Mouse (Mus musculus) Muller cell, postnatal 12 days (primary cell): Measurements from ENCODE around the gene Enpp1.

Experiments used
- DNase-seq: peaks from one replicate; pipeline ENCODE4 v3.0.0-alpha.2; 2015; ENCODE audit errors: inconsistent ontology term

The Enpp1 gene

DNA sequence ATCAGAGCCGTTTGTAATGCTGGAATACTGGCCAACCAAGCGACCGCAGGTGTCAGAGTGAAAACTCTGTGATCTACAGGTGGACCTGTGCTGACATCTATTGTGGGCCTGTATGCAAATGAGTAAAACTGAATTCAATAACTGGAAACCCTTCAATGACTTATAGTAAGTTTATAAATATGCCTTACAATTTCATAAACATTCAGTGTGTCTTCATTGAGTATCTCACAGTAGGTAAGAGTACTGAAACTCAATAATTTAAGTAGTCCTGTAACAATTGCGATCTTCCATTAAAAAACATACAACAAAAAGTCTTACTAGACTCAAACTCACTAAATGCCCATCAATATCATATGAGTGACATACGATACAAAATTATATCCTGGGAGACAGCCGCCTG lies 1.6 kb downstream of the Enpp1 start:
- DNase-seq: no peak

DNA sequence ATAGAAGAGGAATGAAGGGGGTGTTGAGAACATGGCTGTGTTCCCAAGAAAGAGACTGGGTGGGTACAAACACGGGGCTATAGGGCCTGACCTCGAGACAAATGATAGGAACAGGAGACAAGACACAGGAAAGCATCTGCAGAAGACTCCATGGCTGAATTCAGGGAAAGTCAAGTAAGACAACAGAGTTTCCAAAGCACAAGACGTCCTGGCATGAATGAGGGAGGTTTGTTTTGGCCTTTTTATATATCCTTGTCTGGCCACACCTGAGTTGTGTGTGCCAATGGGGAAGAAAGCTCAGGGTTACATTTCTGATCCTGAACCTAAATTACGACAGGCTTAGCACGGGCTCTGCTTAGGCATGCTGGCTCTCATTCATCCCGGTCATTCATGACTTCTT lies 4.2 kb downstream of the Enpp1 start:
- DNase-seq: no peak

DNA sequence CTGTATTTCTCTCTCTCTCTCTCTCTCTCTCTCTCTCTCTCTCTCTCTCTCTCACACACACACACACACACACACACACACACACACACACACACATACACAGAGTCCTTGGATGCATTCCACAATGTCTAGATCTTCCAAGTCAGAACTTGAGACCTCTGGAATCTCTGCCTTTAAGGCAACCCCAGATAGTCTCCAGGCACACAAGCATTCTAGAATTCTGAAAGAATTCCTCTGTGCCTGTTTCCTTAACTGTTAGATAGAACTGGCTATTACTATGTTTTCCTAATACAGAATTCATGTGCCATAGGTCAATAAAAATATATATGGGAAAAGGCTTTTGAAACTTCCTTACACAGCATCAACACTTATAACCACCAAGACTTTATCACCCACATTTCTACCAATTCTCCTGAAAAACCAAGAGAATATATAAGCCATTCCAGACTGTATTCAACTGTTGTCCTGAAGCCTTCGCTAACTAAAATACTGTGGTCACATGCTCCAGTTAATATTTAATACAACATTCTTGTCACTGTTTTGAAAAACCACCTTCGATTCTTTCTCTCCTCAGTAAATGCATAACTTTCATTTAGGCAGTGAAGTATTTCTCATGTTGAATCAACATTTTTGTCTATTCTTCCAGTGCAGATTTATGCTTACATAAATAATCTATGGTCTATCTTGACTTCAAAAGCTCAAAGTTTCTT lies 5.4 kb downstream of the Enpp1 start:
- no peak for DNase-seq

DNA sequence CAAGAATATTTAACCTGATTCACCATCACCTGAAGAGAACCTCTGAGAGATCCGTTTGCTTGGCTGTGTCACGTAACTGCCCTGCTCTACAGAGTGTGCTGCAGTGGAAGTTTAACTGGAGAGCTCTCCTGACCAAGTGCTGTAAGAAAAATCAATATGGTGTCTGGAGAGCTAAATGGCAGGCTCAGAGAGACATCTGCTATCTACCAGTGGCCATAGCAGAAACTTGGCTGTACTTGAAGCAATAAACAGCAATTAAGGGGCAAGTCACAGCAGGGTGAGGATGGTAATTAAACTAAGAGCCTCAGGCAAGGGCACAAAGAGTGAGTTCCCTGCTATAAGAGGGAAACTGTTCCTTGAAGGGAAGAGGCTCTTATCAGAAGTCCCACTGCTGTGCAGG lies 9.3 kb downstream of the Enpp1 start:
- no peak for DNase-seq

DNA sequence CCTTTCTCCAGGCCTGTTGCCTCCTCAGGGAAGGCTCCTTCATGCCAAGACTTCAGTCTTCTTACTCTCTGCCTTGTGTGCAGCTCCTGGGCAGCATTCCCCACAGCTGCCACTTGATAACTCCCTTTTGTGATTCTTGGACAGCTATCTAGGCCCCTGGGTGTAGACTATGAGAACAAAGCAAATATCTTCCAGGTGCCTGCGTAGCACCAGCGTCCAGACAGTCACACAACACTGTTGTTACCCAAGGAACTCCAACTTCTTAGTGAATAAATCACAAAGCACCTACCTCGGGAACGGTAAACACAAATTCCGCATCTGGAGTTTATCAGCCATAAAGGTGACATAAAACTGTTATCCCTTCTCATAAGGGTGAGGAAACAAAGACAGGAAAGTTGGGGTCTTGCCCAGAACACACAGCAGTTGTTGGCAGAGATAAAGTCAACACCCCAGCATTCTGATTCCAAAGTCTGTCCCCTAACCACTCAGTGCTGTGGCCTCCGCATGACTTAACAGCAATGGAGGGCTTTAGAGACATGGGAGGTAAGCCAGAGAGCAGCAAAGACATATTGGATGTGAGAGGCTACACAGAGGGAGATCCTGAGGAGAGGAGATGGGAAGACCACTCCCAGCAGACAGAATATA lies 13.7 kb downstream of the Enpp1 start:
- no peak for DNase-seq

DNA sequence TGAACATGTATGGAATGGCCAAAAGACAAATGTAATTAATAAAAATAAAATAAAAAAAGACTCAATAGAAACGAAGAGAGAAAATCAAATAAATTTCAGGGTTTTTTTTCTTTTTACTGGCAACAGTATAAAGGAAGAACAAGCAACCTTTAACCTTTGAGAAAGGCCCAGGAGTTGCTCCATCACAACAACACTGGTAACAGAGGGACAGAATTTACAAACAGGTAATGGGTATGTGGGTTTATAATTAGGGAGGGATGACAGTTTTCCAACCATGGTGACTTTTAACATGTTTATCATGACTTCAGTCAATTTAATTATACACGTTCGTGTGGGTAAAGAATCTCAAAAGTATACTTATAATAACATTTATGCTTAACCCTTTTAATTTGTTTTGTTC lies 15.2 kb downstream of the Enpp1 start:
- DNase-seq: no peak

DNA sequence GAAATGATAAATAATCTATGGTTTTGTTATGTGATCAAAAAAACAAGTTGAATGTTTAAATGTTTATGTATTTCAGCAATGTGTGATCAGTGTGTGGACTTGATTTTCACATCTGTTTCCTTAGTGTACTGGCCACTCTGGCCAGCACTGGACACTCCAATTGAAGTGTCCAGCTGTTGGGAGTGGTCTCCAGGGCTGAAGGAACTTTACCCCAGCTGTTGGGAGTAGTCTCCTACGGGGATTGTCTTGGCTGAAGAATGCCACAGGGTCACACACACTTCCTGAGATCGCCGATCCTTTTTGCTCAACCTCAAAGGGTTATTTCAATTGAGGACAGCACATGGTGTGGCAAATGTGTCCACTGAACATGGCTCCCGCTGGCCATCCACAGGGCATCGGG lies 16.2 kb downstream of the Enpp1 start:
- DNase-seq: no peak

DNA sequence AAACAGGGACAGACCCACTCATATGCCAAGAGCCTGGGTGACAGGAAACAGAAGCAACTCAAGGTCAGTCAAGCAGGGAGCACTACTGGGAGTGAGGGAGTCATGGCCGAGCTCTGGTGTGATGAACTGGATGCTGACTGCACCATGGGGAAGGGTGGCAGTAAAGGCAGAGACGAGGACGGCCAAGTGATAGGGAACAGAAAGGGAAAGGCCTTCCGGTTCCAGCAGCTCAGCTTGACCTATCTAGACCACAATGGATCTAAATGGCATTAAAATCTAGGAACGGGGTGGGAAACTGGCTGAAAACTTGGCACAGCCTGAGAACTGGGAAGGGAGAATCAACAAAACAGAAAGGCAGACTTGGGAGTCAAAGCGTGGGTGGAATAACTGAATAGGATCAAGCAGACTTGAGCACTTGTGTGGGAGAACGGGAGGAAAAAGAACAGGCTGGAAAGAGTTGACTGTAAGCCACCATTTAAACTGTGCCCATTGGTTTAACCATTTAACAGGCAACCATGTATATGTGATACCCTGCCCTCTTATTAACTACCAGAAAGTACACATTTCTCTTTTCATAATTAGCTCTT lies 29.3 kb downstream of the Enpp1 start:
- DNase-seq: no peak

DNA sequence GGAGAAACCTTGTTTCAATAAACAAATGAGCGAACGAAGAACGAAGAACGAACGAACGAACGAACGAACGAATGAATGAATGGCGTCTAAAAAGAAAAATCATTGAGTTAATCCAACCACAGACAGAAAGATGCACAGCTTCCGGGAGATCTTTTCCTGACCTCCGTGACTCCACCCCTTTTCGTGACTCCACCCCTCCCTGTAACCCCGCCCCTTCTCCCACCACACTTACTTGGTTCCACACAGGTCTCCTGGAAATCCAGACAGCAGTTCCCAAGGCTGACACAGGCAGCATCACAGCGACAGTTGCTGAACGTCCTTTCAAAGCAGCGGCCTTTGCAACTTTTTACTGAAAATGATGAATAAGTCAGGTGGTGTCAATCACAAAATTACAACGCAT lies 34.3 kb downstream of the Enpp1 start:
- no peak for DNase-seq

DNA sequence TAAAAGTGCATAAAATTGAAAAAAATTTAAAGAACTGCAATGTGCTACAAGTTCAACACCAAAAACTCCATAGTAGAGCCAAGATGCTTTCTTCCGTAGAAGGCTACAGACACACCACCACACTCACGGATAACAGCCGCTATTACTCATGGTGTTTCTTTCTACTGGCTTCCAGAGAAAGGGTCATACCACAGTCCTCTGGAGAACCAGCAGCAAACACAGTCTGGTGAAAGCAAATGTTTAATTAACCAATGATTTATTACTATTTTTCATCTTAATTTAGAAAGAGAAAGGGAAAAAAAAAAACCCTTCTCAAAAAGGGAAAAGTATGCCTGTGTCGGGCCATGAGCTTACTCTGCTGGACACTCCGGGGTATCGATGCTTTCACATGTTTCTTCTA lies 37.7 kb downstream of the Enpp1 start:
- no peak for DNase-seq

DNA sequence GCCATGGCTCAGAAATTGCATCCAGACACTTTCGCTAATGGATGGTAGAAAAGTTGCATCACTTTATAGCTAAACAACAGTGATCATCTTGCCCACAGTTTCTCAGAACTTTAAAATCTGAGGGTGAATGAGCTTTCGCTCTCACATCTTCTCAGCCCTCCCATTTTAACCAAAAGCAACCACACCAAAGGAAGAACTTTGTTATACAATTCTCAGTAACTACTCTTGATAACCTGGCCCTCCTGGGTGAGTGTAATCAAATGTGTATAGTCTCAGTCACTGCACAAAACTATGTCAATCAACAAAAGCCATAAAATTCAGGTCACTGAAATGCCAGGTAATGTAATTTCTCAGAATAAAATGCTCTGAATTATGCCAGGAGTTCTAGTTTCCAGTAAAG lies 39.0 kb downstream of the Enpp1 start:
- DNase-seq: no peak

DNA sequence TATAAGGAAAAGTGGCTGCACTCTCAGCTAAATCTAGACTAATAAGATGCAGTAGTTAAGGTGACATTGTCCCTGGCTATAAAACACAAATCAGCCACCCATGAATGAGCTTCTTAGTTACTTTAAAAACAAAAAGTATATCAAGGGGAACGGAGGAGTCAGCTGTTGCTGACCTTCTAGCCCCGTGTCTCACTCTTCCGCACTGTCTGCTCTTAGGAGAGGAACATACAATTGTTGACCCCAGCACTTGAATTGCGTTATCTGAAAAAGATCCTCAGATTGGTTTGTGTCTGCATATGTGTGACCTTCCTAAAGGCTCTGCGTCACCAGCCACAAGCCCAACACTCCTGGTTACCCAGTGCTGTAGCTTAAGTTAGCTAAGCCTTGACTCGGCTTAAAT lies 41.4 kb downstream of the Enpp1 start:
- DNase-seq: no peak

DNA sequence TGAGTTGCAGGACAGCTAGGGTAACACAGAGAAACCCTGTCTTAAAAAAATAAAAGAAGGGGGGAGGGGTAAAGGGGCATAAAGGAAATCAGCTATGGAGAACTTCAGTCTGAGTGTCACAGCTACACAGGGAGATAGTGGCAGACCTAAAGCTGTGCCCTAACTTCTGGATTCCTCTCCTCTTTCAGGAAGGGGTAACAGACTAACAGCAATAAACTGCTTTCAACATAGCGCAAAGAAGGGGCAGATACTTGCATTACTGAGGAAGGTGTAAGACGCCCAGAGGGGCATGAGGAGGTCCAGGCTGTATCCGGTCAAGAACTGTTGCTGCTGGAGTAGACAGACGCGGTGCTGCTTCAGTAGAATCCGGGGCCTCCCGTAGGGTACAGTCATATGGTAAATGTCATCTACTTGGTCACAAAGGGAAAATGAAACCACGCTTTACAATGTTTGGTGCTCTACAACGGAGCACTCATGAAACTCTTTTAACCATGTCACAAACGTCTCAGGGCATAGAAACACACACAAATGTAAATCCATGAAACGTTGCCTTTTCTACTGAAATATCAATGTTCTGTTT lies 60.9 kb downstream of the Enpp1 start:
- DNase-seq: no peak

DNA sequence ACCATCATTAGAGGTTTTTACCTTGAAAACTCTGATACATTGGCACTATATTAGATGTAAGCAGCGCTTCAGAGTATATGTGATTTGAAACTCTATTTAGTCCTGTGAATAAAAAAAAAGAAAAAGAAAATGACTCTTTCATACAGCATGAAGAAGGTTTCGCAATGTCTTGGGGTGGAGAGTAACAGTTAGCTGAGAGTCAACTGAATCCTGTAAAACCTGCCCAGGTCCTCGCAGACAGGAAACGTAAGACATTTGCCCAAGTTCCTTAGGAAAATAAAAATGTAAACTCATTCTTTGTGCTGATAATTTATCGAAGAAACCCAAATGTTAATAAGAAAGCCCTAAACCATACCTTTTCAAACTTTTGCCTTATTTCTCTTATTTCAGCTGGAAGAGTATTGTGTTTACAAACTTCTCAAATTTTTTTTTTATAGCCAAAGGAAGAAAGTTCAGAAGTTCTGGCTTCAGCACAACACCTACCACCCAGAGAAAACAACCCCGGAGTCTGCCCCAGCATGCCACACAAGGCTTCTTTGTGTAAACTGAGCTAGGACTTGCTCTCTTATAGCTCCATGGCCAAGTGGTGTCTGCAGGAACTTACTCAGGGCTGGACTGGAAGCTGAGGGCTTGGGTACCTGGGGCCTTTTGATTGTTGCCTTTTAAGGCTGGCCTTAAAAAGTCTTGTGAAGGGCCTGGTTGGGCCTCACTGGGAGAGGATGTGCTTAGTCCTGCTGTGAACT lies 63.8 kb downstream of the Enpp1 start:
- DNase-seq: no peak

DNA sequence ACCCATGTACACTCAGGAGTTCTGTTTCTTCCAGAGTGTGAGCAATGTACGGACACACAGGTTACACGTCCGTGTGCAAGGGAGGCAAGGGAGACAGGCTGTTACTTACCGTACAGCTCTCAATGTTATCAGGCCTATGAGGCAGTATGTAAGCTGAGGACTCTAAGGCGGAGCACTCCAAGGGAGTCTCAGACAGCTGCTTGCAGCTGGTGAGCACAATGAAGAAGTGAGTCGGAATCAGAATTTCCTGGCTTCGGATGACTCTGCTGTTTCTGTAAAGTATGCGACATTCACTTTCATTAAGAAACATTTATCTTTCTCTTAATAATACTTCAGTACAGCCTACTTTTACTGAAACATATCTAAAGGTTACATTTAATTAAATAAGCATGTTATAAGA lies 66.8 kb downstream of the Enpp1 start:
- DNase-seq: no peak

DNA sequence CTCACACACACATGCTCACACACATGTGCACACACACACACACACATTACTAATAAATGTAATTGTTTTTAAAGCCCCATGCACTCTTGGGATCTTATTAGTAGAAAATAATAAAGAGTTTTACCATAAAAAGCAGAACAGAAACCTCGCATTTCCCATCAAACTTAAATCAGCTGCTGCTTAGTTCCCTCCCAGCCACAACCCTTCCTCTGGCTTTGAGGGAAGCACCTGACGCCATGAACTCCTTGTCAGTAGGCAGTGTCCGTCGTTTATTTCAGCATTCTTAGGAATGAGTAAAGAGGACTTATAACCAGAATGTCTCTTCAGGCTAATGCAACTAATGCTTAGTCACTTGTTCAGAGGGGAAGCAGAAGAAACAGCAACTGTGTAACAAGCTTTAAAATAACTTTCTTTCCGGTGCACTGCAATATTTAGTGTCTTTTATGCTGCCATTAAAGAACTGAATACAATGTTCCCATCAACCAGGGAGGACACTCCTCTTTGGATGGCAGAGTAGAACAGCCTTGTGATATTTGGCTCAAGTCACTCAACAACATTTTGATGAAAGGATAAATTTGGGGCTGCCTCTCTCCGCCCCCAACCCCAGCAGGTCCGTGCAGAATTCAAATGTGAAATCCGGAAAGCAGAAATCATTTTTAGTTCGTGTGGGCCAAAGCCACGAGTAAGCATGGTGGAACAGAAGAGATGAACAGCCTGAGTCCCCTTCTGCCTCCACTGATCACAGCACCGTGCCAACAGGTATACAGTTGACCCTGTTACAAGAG lies 69.0 kb downstream of the Enpp1 start:
- no peak for DNase-seq

DNA sequence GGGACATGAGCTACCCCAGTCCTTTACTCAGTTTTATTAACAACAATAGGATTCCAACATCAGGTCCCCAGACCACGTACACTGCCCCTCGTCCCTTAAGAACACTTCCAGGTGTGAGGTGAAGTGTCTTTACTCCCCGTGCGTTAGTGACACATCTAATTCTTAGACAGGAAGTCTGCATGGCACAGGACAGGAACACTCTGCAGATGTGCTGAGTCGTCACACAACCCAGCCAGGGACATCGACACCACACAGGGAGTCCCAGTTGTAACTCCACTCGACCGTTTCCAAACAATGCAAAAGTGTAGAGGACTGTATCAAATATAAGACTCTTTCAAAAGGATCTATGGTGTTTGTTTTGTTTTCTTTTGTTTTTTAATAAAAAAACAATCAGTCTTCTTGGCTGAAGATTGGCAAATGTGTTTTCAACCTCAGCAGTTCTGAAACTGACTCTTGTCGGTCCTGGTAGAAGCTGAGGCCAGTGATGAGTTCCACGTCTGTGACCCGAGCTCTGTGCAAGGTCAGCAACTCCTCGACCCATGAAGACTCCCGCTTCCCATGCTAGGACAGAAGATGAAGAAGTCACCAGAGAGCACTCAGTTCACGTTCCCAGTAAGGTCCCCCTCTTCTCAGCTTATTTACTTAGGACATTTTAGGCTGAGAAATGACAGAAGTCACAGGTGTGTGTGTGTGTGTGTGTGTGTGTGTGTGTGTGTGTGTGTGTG lies 70.4 kb downstream of the Enpp1 start:
- no peak for DNase-seq

DNA sequence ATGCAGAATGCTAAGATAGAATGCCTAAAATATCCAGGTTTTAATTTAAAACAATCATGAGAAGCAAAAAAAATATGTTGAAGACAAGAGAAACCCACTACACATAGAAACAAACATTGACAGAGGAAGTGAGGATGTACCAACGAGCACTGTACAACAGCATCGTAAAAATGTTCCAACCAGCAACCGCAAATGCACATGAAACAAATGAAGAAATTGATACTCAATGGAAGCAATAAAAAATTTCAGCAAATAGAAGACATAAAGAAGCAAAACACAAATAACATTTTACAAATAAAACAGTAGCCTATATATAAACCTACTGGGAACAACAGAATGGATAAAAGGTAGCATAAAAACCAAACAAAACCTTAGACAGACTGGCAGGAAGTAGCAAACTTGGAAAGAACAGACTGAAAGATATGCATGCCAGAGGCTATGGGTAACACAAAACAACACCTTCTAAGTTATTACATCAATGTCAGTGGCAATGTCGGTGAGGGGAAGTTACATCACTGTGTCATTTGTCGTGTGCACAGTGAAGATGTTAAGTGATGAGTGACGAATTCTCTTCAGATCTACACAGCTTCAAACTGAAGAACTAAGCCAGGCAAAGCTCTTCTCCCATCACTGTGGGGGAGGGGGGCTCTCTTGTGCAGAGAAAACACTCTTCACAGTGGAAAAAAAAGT lies 71.6 kb downstream of the Enpp1 start:
- DNase-seq: no peak

DNA sequence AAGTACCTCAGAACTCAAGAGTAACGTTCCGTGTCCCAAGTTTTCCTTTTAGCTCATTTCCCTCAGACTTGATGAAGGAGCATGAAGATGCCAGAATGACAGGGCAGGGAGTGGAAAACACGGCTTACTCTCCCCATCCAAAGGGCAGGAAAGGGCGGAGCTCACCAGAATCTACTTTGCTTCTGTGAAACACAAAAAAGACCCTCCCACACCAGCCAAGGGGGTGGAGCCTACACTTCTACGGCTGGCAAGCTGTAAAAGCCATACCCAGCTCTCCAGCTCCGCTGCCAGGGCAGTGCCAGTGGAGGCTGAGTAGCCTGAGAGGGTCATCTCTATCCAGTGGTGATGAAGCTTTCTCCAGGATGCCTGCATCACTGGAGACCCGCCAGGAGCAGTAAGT lies 72.4 kb downstream of the Enpp1 start:
- no peak for DNase-seq

DNA sequence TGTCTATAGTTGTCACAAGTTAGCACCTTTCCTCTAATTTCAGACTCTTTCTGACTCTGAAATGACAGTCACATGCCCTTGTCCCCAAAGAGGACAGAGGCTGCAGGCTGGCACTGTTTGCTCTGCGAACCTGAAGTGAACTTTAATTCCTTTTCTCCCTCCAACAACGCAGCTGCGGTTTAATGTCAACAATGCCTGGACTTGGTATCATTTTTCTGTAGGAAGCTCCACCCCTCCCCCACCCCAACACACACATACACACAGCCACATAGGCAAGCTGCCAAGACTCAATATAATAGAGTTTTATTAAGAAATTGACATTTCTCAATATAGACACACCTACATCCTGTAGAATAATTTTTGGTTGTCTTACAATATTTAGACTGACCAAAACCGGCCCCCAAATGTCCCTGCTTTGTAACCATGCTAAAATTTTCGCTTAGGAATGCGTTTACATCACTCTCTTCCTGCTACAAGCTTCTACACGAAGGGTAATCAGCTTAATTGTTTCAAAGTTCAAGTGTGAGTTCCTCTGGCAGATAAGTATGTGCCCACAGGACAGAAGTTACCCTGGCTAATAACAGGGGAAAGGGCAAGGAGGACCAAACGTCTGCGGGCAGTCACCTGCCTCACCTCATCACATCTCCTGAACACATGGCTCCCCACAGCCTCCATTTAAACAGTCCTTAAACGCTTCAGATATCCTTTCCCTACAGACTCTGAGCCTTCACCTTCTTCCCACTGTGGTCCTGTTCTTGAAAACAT lies 73.5 kb downstream of the Enpp1 start:
- no peak for DNase-seq
